Mouse (Mus musculus) heart, embryonic 12.5 days (tissue): ENCODE measurements around the gene Ascc1. TPM values are rescaled to one million over a fixed set of nuclear protein-coding genes. Genes with fewer than 3 reads are reported as not detected.

ENCODE experiments used
- ATAC-seq: fragments of 200-750 bp; cut with Nextera tagmentation; 2 replicates; pipeline ENCODE4 v1.8.0; 2017; ENCODE audit warnings: moderate TSS enrichment, moderate library complexity; ENCODE audit not compliant: insufficient number of reproducible peaks, low FRiP score
- H3K27ac ChIP-seq: fragments of 300-500 bp; sonication (generic); 2 replicates; pipeline ENCODE4 v1.5.1; 2016; ENCODE audit warnings: mild to moderate bottlenecking, moderate library complexity; ENCODE audit not compliant: poor library complexity, severe bottlenecking
- H3K27me3 ChIP-seq: fragments of 300-500 bp; sonication (generic); replicated peaks from 2 replicates; pipeline ENCODE4 v1.6.1; 2016; ENCODE audit warnings: mild to moderate bottlenecking, moderate library complexity
- H3K36me3 ChIP-seq: fragments of 300-500 bp; sonication (generic); 2 replicates; pipeline ENCODE4 v1.6.1; 2016; ENCODE audit warnings: mild to moderate bottlenecking, moderate library complexity
- H3K4me1 ChIP-seq: fragments of 300-500 bp; sonication (generic); replicated peaks from 2 replicates; pipeline ENCODE4 v1.6.1; 2016; ENCODE audit warnings: mild to moderate bottlenecking
- H3K4me2 ChIP-seq: fragments of 300-500 bp; sonication (generic); 2 replicates; pipeline ENCODE4 v1.6.1; 2016; ENCODE audit warnings: mild to moderate bottlenecking, moderate library complexity
- H3K4me3 ChIP-seq: fragments of 300-500 bp; sonication (generic); 2 replicates; pipeline ENCODE4 v1.5.1; 2016; ENCODE audit warnings: mild to moderate bottlenecking
- H3K9ac ChIP-seq: fragments of 300-500 bp; sonication (generic); 2 replicates; pipeline ENCODE4 v1.6.1; 2016; ENCODE audit warnings: mild to moderate bottlenecking, moderate library complexity
- H3K9me3 ChIP-seq: fragments of 300-500 bp; sonication (generic); replicated peaks from 2 replicates; pipeline ENCODE4 v1.6.1; 2016; ENCODE audit warnings: mild to moderate bottlenecking, moderate library complexity
- WGBS: fragments of 180-500 bp; shearing (Covaris S2); methylation state at CpG from one replicate; pipeline ENCODE4 v1.1.7; 2016; 5-methylcytosine and 5-hydroxymethylcytosine counted together
- polyA plus RNA-seq: library from polyadenylated mRNA; unstranded; fragments of >200 nt; fragmentation: Nextera tagmentation; extraction: Ambion mirVana; gene quantifications from 2 replicates; pipeline ENCODE4 v1.2.1, GENCODE M21; 2016

Ascc1 gene
- polyA plus RNA-seq, 1 experiment from 2014 or later, result 33.2 TPM

- H3K36me3 ChIP-seq, result no peaks in the 10 kb centered on the region
- peaks cover 20% of the 10 kb centered on the region for H3K4me1 ChIP-seq
- no peak overlapping the region for H3K27ac ChIP-seq
- peak overlapping the region; percentile 51 for H3K4me3 ChIP-seq
- peak overlapping the region; percentile 77 for H3K4me2 ChIP-seq
- H3K9me3 ChIP-seq, result no peaks in the 10 kb centered on the region
- H3K27me3 ChIP-seq, result peaks cover 81% of the 10 kb centered on the region
- no peak for ATAC-seq
- no peak overlapping the region for H3K9ac ChIP-seq
- 19% methylated on average over 20 of the region's 20 CpGs for WGBS
These were observed 103.0 kb downstream of the Ascc1 start for GRCm38 (mm10) chr10:60105391-60106145.

- Histone ChIP-seq H3K9ac (peak within 1 kb of the TSS; percentile 58), H3K36me3 (no peaks in the 10 kb centered on the region), H3K27ac (no peak within 1 kb of the TSS), H3K4me1 (peaks cover 20% of the 10 kb centered on the region), H3K9me3 (no peaks in the 10 kb centered on the region), H3K4me2 (peak within 1 kb of the TSS; percentile 77), H3K27me3 (peaks cover 87% of the 10 kb centered on the region), H3K4me3 (peak within 1 kb of the TSS; percentile 51)
- no peak for ATAC-seq
- 1% methylated on average over 22 of the region's 22 CpGs for WGBS
These were observed 103.5 kb downstream of the Ascc1 start, which contains the start of gene Spock2 for GRCm38 (mm10) chr10:60106146-60106530. TSS of gene Spock2 (plus strand) at chr10:60106219.

DNA sequence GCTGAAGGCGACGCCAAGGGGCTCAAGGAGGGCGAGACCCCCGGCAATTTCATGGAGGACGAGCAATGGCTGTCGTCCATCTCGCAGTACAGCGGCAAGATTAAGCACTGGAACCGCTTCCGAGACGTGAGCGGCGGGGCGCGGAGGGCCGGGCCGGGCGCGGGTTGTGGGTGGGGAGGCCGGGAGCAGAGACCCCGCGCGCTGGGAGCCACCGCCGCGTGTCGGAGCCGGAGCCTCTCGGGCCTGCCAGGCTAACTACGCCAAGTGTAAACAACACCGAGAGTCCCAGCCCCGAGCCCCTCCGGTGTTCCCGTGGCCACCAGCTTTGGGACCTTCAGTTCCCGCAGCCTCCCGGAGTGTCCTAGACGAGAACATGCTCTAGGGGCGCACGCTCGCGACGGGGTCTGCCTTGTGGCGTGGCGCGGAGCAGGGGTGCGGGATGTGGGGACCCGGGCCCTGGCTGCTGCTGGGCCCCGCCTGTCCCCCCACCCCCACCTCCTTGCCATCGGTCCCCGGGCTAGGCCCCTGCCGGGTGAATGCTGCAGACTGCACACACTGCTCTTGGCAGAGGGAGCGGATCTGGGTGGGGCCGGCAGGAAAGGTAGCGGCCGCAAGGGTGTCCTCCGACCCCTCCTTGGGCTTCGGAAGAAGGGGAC, 104.1 kb downstream of the Ascc1 start:
- Histone ChIP-seq H3K4me3 (peak overlapping the region; percentile 51), H3K27me3 (peaks cover 88% of the 10 kb centered on the region), H3K9me3 (no peaks in the 10 kb centered on the region), H3K9ac (peak overlapping the region; percentile 58), H3K27ac (no peak overlapping the region), H3K4me1 (peaks cover 20% of the 10 kb centered on the region), H3K4me2 (peak overlapping the region; percentile 77), H3K36me3 (no peaks in the 10 kb centered on the region)
- peak; percentile 57 for ATAC-seq
- WGBS, result under 1% methylated on average over 57 of the region's 57 CpGs

- Histone ChIP-seq H3K4me1 (peaks cover 20% of the 10 kb centered on the region), H3K27me3 (peaks cover 92% of the 10 kb centered on the region), H3K4me3 (peak overlapping the region; percentile 51), H3K36me3 (no peaks in the 10 kb centered on the region), H3K27ac (no peak overlapping the region), H3K9me3 (no peaks in the 10 kb centered on the region), H3K4me2 (peak overlapping the region; percentile 77), H3K9ac (peak overlapping the region; percentile 58; the same call in 1 of the 2 replicates)
- ATAC-seq, result 0 out of 2 replicates have a peak, but pooled peaks have one; percentile 7
- 2% methylated on average over 28 of the region's 28 CpGs for WGBS
These were observed 104.8 kb downstream of the Ascc1 start for GRCm38 (mm10) chr10:60107448-60107847.

DNA sequence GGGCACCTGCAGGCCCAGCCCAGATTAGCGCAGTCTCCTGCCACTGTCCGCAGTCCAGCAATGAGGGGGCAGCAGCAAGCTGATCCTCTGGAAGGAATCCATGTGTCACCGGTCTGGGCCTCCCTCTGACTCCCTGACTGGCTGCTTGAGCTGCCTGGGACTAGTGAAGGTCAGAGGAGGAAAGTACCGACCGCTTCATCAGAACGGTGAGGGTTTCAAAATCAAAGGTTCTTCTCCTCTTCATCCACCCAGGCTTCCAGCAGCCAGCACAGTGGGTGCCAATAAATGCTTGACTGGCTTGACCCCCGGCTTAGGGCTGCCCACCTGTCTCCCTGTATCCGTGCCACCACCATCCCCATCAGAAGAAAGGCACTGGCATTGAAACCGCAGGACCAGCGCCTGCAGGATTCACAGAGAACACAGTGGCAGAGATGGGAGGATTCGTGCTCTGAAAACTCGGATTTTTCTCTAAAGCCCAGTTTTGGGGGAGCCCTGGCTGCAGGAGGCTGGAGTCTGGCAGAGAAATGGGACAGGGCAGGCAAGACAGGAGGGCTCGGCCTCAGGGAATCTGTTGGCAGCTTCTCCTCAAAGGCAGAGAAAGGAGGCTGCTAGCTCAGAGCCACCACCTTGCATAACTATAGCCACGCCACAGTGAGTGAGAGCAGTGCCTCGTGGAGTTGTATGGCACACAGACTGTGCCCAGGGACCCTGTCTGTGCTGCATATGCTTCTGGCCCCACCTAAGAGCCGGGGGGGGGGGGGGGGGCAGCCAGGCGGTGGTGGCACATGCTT, 105.9 kb downstream of the Ascc1 start:
- no peak overlapping the region for H3K27ac ChIP-seq
- H3K27me3 ChIP-seq, result peaks cover 93% of the 10 kb centered on the region
- no peak overlapping the region for H3K9ac ChIP-seq
- no peak overlapping the region for H3K4me2 ChIP-seq
- peaks cover 20% of the 10 kb centered on the region for H3K4me1 ChIP-seq
- no peaks in the 10 kb centered on the region for H3K36me3 ChIP-seq
- no peaks in the 10 kb centered on the region for H3K9me3 ChIP-seq
- H3K4me3 ChIP-seq, result no peak overlapping the region
- ATAC-seq, result no peak
- WGBS, result 44% methylated on average over 17 of the region's 17 CpGs

DNA sequence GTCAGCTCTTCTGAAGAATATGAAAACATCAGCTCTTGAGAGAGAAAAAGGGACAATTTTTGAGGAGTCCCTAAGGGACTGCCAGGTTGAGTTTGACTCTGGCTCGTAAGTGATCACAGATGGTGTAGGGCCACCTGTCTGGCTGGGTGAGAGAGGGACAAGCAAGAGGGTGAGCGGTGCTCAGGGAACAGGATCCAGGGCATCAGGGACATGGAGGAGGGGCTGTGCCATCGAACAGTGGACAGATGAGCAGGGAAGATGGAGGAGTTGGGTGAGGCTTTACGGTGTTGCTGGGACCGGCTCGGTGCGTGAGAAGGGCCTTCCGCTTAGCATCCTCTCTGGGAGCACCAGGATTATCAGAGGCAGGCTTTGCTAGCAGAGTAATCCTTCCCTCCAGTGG, 106.7 kb downstream of the Ascc1 start:
- H3K9ac ChIP-seq, result no peak overlapping the region
- no peak overlapping the region for H3K4me2 ChIP-seq
- H3K27me3 ChIP-seq, result peaks cover 95% of the 10 kb centered on the region
- no peaks in the 10 kb centered on the region for H3K9me3 ChIP-seq
- no peak overlapping the region for H3K4me3 ChIP-seq
- no peak overlapping the region for H3K27ac ChIP-seq
- H3K4me1 ChIP-seq, result peaks cover 20% of the 10 kb centered on the region
- no peaks in the 10 kb centered on the region for H3K36me3 ChIP-seq
- no peak for ATAC-seq
- WGBS, result 87% methylated on average over 8 of the region's 8 CpGs

GRCm38 (mm10) chr10:60109989-60110388, 107.4 kb downstream of the Ascc1 start:
- 77% methylated on average over 8 of the region's 8 CpGs for WGBS
- no peaks in the 10 kb centered on the region for H3K36me3 ChIP-seq
- H3K4me2 ChIP-seq, result no peak overlapping the region
- no peaks in the 10 kb centered on the region for H3K9me3 ChIP-seq
- H3K27me3 ChIP-seq, result peaks cover 92% of the 10 kb centered on the region
- H3K4me1 ChIP-seq, result peaks cover 20% of the 10 kb centered on the region
- no peak for ATAC-seq
- no peak overlapping the region for H3K9ac ChIP-seq
- no peak overlapping the region for H3K4me3 ChIP-seq
- H3K27ac ChIP-seq, result no peak overlapping the region

- WGBS, result 76% methylated on average over 10 of the region's 10 CpGs
- peaks cover 93% of the 10 kb centered on the region for H3K27me3 ChIP-seq
- no peak overlapping the region for H3K4me3 ChIP-seq
- no peaks in the 10 kb centered on the region for H3K36me3 ChIP-seq
- ATAC-seq, result no peak
- H3K4me1 ChIP-seq, result peaks cover 29% of the 10 kb centered on the region
- no peak overlapping the region for H3K9ac ChIP-seq
- no peaks in the 10 kb centered on the region for H3K9me3 ChIP-seq
- no peak overlapping the region for H3K4me2 ChIP-seq
- no peak overlapping the region for H3K27ac ChIP-seq
These were observed 108.4 kb downstream of the Ascc1 start for GRCm38 (mm10) chr10:60110908-60111475.

DNA sequence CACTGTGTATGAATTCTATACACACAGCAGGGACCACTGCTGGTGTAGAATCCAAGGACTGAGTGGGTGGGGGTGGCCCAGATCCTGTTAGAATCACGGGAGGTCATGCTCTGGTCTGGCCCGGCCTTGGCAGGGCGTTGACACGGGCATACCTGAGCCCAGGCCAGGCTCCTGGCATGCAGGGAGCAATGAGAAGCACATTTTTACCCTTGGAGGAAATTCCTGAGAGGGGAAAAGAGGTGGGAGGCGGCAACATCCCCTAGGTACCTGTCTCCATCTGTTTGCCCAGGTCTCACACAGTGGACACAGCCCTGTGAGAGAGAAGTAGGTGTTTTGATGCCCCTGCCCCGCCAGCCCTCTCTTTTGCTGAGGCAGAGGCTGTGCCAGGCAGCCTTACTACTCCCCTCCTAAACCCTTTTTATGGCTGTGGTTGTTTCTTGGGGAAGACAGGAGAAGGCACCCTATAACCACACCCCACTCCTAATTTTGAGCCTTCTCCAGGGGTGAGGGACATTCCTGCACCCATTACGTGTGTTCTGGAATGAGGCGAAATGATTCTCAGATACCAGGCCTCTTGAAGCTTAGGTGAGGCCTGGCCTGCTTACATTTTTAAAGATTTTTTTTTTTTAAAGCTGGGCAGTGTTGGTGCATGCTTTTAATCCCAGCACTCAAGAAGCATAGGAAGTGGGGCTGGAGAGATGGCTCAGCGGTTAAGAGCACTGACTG, 111.5 kb downstream of the Ascc1 start:
- Histone ChIP-seq H3K27me3 (peaks cover 84% of the 10 kb centered on the region), H3K4me3 (no peak overlapping the region), H3K4me2 (no peak overlapping the region), H3K9me3 (no peaks in the 10 kb centered on the region), H3K4me1 (peaks cover 29% of the 10 kb centered on the region), H3K27ac (no peak overlapping the region), H3K36me3 (no peaks in the 10 kb centered on the region), H3K9ac (no peak overlapping the region)
- 84% methylated on average over 9 of the region's 9 CpGs for WGBS
- ATAC-seq, result no peak

DNA sequence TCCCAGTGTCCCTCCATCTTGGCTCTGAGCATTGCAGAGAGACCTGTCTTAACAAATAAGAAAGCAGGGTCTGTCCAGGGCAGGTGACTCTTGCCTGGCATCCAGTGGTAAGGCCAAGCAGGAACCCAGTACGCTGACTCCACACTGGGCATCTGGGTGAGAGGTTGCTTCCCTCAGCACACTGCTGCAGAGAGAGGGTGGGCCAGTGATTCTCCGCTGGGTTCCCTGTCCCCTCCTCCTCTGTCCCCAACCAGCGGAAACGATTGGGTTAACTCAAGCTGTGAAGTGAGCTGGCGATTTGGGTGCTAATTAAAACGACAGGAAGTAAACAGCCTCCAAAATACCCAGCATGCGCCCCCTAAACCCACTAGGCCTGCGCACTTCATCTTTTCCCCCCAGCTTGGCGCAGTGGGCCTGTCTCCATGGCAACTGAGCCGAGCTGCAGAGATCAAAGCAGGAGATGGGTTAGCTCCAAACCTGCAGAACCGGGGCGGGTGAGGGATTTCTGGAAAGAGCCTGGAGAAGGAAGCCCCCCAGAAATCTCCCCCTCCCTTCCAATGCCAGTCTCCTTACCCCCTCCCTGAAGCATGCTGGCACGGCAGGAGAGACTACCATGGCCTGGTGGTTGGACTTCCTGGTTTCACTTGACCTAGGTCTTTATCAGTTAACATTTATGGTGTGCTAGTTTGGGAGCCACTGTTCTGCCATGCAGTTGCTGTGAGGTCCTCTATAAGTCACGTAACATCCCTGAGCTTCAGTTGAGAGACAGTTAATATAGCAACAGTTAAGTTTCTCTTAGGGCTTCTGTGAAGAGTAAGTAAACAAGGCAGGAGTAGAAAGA, 113.0 kb downstream of the Ascc1 start:
- Histone ChIP-seq H3K4me1 (peaks cover 29% of the 10 kb centered on the region), H3K36me3 (no peaks in the 10 kb centered on the region), H3K4me2 (no peak overlapping the region), H3K4me3 (no peak overlapping the region), H3K9ac (no peak overlapping the region), H3K27me3 (peaks cover 84% of the 10 kb centered on the region), H3K27ac (no peak overlapping the region), H3K9me3 (no peaks in the 10 kb centered on the region)
- 16% methylated on average over 14 of the region's 14 CpGs for WGBS
- ATAC-seq, result no peak
